Mouse (Mus musculus): ENCODE results near the gene Cenpa.
A peak's percentile ranks its signal among the peaks of the same experiment; 100 is the strongest.
"Not testable (repeated sequence)": the region's sequence is repeated elsewhere in the genome, so short reads cannot be mapped to it uniquely, and the experiment has no call there.

The Cenpa gene

GRCm38 (mm10) chr5:30647396-30647795, 19.2 kb upstream of the Cenpa start:
- DNase-seq (ENCODE audit: low spot score), result no peak

GRCm38 (mm10) chr5:30647815-30648560, 18.6 kb upstream of the Cenpa start, which contains the start of gene Slc35f6:
Gene Slc35f6, plus strand, starts transcription at chr5:30647933.
- DNase-seq (ENCODE audit: low spot score), result peak; percentile 94

- DNase-seq (ENCODE audit: low spot score), result peak; percentile 36
These were observed 17.0 kb upstream of the Cenpa start for GRCm38 (mm10) chr5:30649558-30649957.

DNA sequence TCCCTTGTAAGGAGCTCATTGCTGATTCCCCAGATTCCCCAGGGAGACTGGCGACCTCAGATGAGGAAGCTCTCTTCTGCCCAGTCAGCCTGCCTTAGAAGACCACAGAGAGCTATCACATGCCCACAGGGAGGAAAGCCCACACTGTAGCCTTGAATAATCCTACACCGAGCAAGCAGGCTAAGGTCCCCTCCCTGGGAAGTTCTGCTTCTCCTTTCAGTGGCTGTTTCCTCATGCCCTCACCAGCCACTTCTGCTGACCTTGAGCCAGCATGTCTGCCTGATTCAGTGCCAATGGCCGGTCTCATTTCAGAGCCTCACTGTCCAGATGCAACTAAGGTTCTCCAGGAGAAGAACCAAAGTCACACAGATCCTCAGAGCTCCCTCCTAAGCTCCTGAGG, 15.8 kb upstream of the Cenpa start:
- DNase-seq (ENCODE audit: low spot score), result no peak

GRCm38 (mm10) chr5:30651554-30651953, 15.0 kb upstream of the Cenpa start:
- no peak for DNase-seq (ENCODE audit: low spot score)

- DNase-seq (ENCODE audit: low spot score), result peak; percentile 87
These were observed 13.3 kb upstream of the Cenpa start for GRCm38 (mm10) chr5:30653246-30653645.

GRCm38 (mm10) chr5:30655042-30655441, 11.5 kb upstream of the Cenpa start:
- no peak for DNase-seq (ENCODE audit: low spot score)

DNA sequence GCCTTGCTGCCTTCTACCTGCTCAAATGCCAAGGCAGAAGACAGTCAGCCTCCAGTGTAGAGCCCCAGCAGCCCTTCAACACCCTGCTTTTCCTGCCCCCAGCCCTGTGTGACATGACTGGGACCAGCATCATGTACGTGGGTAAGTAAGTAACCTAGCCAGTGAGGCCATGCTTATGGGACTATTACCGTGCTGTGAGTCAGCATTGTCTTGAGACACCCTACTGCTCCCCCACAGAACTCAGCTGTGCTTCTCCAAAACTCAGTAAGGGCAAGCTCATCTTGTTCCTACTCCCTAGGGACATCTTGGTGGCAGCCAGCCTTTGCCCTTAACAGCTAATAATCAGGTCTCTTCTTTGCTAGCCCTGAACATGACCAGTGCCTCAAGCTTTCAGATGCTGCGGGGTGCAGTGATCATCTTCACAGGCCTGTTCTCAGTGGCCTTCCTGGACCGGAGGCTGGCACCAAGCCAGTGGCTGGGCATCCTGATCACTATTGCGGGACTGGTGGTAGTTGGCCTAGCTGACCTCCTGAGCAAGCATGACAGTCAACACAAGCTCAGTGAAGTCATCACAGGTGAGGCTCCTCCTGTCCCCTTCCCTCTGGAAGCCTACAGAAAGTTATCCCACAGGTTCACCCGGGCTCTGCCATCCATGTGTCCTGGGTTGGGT, 10.9 kb upstream of the Cenpa start:
- no peak for DNase-seq (ENCODE audit: low spot score)

DNA sequence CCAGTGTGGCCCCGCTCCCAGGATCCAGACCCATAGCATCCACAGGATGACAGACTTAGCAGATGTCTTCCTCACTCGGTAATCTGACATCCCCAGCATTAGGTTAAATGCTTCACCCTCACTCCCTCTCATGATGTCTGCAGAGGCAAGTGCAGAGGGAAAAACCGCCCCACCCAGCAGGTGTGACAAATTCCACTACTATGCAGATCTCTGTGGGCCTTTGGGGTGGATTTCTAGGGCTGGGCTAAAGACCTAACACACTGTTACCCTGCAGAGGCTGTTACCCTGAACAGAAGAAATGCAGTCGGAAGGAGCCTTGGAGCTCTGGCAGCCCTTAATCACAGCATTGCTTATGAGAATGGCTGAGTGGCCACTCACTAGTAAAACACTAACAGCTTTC, 7.5 kb upstream of the Cenpa start:
- no peak for DNase-seq (ENCODE audit: low spot score)

DNA sequence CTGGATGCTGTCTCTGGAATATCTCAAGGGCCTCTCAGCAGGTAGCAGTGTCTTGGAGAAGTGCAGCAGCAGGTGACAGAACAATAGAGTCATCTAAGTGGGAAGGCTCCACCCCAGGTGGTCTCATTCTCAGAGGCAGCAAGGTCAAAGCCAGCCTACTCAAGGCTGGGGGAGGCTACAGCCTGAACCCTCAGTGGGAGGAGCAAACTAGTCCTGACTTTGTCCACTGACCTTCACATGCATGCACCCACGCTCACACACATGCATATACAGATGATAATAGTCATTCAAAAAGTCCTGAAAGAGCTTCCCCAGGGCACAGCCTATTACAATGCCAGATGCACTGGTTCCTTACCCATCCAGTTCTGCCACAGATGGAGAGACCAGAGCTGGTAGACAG, 6.3 kb upstream of the Cenpa start:
- DNase-seq (ENCODE audit: low spot score), result no peak

- DNase-seq (ENCODE audit: low spot score), result no peak
These were observed 5.8 kb upstream of the Cenpa start for GRCm38 (mm10) chr5:30660813-30661212.

- DNase-seq (ENCODE audit: low spot score), result no peak
These were observed 1.2 kb upstream of the Cenpa start for GRCm38 (mm10) chr5:30665360-30665759.

DNA sequence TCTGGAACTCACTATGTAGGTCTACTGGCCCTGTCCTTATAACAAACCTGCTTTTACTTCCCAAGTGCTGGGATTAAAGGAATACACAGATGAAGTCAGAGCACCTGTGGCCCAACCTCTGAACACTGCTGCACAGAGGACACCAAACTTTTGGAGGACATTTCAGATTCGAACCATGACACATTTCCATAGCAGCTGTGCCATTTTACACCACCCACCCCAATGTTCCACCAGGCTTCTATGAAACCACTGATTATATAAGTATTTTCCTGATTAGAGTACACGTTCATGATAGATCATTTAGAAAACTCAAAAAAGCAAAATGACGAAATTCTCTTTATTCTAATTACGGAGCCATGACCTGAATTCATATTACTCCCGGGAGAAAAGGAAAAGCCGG, 609 bp upstream of the Cenpa start:
- DNase-seq (ENCODE audit: low spot score), result no peak

DNA sequence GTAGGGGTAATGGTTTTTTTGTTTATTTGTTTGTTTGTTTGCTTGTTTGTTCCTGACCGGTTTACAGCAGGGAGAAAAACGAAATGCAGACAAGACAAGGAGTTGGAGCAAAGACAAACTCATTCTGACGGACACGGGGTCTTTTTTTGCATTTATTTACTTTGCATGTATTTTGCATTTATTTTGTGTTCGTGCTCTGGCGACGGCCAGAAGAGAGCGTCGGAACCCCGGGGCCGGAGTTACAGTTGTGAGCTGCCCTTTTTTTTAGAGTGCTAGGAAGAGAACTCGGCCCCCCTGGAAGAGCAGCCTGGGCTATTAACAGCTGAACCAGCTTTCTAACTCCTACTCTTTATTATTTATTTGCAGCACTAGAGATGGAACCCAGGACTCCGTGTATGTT, 638 bp downstream of the Cenpa start:
- DNase-seq (ENCODE audit: low spot score), result no peak

DNA sequence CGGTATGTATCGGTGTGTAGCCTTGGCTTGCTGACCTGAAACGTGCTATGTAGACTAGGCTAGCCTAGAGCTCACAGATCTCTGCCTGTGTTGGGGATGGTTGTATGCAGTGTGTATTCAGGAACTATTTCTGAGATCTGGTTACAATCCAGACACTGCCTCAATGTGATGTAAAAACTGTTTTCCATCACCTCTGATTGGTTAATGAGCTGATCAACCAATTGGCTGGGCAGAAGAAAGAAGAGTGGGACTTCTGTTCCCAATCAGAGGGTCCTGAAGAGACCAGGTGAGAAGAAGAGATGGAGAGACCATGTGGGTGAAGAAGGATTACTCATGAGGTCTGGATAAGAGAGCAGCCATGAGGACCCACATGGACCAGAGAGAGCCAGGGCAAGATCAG, 1.1 kb downstream of the Cenpa start:
- DNase-seq (ENCODE audit: low spot score), result no peak

DNA sequence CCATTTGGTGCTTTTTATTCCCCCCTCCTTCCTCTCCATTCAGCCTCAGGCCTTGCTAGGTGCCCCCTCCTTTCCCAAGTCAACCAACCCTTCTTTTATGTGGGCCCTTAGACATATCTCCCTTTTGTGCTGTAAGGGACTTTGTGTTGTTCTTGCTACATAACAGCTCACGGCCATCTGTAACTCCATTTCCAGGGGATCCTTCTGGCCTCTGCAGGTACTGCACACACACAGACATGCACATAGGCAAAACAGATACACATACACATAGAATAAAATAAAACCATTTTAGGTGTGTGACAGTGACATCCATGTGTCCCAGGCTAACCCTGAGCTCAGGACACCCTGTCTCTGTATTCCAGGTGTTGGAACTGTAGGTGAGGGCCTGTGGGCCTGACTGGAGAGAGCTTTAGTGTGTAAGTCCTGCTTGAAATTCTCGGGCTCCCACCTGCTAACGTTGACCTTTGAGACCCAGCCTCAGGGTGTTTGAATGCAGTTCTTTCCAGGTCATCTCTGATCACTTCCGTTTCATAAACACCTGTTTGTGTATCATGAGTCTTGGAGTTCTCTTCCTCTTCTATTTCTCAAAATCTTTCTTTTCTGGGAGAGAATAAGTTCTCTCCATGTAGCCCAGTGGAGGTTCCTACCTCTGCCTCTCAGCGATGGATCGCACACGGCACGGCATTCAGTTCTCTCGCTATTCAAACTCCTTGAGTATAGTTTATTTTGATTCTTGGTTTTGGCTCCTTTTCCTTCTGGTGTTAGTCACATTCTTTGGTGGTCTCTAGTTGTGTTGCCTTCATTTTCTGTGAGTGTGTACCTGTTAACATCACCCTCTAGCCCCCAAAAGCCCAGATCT, 2.3 kb downstream of the Cenpa start:
- no peak for DNase-seq (ENCODE audit: low spot score)

DNA sequence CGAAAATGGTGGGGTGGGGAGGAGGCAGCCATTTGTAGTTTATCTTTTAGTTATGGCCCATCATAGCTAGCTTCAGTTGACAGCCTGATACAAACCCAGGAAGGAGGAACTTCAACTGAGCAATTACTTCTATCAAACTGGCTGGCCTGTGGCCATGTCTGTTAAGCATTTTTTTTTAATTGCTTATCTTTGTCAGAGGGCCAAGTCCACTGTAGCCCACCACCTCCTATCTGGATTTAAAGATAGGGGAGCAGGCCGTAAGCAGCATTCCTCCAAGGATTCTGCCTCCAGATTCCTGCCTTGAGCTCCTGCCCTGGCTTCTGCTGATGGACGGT, 2.9 kb downstream of the Cenpa start:
- DNase-seq (ENCODE audit: low spot score), result no peak

GRCm38 (mm10) chr5:30670091-30670490, 3.5 kb downstream of the Cenpa start:
- DNase-seq (ENCODE audit: low spot score), result no peak

GRCm38 (mm10) chr5:30674001-30674400, 7.4 kb downstream of the Cenpa start:
- no peak for DNase-seq (ENCODE audit: low spot score)

DNA sequence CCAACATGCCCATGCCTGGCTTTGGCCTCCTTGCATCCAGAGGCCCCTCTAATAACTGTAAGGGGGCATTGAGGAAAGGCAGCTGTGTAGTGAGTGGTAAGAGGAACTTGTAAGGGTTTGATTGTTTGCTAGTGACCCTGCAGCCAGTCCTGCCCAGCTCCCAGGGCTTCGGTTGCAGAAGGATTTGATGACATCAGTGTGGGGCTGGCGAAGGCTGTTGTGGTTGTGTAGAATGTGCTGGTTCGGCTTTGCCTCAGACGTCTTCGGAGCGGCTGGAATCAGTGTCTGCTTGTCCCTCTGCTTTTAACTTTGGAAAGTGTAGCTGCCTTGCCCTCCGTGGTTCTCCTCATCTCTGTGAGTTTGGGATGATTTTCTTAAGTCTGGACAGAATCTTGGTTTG, 10.2 kb downstream of the Cenpa start:
- no peak for DNase-seq (ENCODE audit: low spot score)

- DNase-seq (ENCODE audit: low spot score), result not testable (repeated sequence)
These were observed 11.5 kb downstream of the Cenpa start for GRCm38 (mm10) chr5:30678069-30678468.

- DNase-seq (ENCODE audit: low spot score), result no peak
These were observed 12.2 kb downstream of the Cenpa start for GRCm38 (mm10) chr5:30678722-30679296.

DNA sequence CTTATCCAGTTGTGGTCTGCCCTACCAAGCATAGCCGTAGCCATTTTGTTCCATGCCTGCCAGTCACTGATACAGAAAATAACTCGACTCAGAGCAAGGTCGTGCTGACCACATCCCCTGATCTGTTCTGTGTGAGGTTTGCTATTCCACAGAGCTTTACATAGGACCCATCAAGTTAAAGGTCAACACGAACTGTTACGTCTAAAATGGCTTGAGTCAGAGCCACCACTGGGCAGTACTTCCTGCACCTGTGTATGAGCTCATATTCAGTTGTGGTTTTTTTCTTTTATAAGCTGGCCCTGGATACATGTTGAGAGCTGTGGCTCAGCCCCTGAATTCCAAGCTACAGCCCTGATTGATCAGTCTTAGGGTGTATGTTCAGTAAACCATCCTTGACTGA, 13.0 kb downstream of the Cenpa start:
- no peak for DNase-seq (ENCODE audit: low spot score)

Measured in urinary bladder, postnatal 14 days (tissue).